Mouse (Mus musculus): ENCODE results near the gene Parp1. TPM values are rescaled to one million over a fixed set of nuclear protein-coding genes. Genes with fewer than 3 reads are reported as not detected.

The Parp1 gene
- polyA plus RNA-seq (2015; fragmentation: Nextera tagmentation; extraction: Ambion mirVana): 39.0 and 39.3 TPM in 2 replicates

GRCm38 (mm10) chr1:180568761-180569452 lies at the start of gene Parp1:
Parp1 (plus strand) TSS chr1:180568924.

GRCm38 (mm10) chr1:180641137-180641517 lies 72.4 kb downstream of the Parp1 start, which contains the start of gene Lin9:
Lin9 (plus strand) TSS chr1:180641150.

Small RNA genes lying within 50 kb of the gene (microRNA-seq; reads per million reads assigned to microRNA genes)
- gene Mir6904: 0 to 0.10 reads per million in 2 experiments

Other genes with a start within 250 kb of the Parp1 start
- gene Itpkb, start 238.4 kb upstream of the Parp1 start, polyA plus RNA-seq (2015; fragmentation: Nextera tagmentation; extraction: Ambion mirVana): 4.3 and 4.7 TPM in 2 replicates
- 3.9 TPM in 2 replicates for gene Stum, start 85.4 kb upstream of the Parp1 start, polyA plus RNA-seq (2015; fragmentation: Nextera tagmentation; extraction: Ambion mirVana)
- gene Lin9, start 72.2 kb downstream of the Parp1 start, polyA plus RNA-seq (2015; fragmentation: Nextera tagmentation; extraction: Ambion mirVana): 5.4 and 5.9 TPM in 2 replicates
- not detected in 2 replicates for gene Mixl1, start 128.1 kb downstream of the Parp1 start, polyA plus RNA-seq (2015; fragmentation: Nextera tagmentation; extraction: Ambion mirVana)
- 14.0 and 14.7 TPM in 2 replicates for gene Acbd3, start 157.1 kb downstream of the Parp1 start, polyA plus RNA-seq (2015; fragmentation: Nextera tagmentation; extraction: Ambion mirVana)
- 1,105 and 1,454 TPM in 2 replicates for gene H3f3a, start 245.0 kb downstream of the Parp1 start, polyA plus RNA-seq (2015; fragmentation: Nextera tagmentation; extraction: Ambion mirVana)

Data from skeletal muscle tissue, postnatal 0 days (tissue).